24 mouse cellular contexts compared by ENCODE assay signal in the genomic region with DNA sequence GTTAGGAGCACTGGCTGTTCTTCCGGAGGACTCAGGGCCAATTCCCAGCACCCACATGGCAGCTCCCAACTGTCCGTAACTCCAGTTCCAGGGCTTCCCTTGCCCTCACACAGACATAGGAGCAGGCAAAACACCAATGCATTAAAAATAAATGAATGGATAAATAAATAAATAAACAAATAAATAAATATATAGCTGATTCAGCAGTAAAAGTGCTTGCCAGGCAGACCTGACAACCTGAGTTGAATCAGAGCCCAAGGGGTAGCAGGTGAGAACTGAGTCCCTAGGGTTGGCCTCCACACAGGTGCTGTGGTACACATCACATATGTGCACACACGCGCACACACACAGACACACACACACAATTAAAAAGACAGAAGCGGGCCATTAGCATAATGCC.
"Had no signal": no experiment of that assay in that cellular context is flagged by ENCODE, and none has a peak within 500 bp of the region (broad histone marks: within the 10 kb centered on the region; RNA-seq: fewer than 3 reads in every experiment).

No protein-coding gene starts in this region.

- H3K4me1 ChIP-seq: embryonic facial prominence, embryonic 10.5 days; embryonic facial prominence, embryonic 12.5 days; embryonic facial prominence, embryonic 13.5 days; embryonic facial prominence, embryonic 15.5 days; forebrain, embryonic 10.5 days; forebrain, embryonic 12.5 days; forebrain, embryonic 13.5 days; forebrain, embryonic 15.5 days; heart, embryonic 10.5 days had no signal

- H3K9ac ChIP-seq: embryonic facial prominence, embryonic 12.5 days; embryonic facial prominence, embryonic 13.5 days; embryonic facial prominence, embryonic 15.5 days; forebrain, embryonic 12.5 days; forebrain, embryonic 13.5 days; forebrain, embryonic 15.5 days; forebrain, postnatal 0 days had no signal

- H3K27ac ChIP-seq: embryonic facial prominence, embryonic 10.5 days; embryonic facial prominence, embryonic 12.5 days; embryonic facial prominence, embryonic 13.5 days; embryonic facial prominence, embryonic 15.5 days; forebrain, embryonic 10.5 days; forebrain, embryonic 12.5 days; forebrain, embryonic 13.5 days; forebrain, embryonic 15.5 days; gastrocnemius, adult 2 months; heart, adult 2 months; heart, embryonic 10.5 days had no signal

- H3K27me3 ChIP-seq: embryonic facial prominence, embryonic 12.5 days; embryonic facial prominence, embryonic 13.5 days; embryonic facial prominence, embryonic 15.5 days; forebrain, embryonic 12.5 days; forebrain, embryonic 13.5 days; forebrain, embryonic 15.5 days had no signal

- H3K36me3 ChIP-seq: embryonic facial prominence, embryonic 10.5 days; embryonic facial prominence, embryonic 12.5 days; embryonic facial prominence, embryonic 13.5 days; embryonic facial prominence, embryonic 15.5 days; forebrain, embryonic 10.5 days; forebrain, embryonic 12.5 days; forebrain, embryonic 15.5 days; heart, embryonic 10.5 days had no signal

- DNase-seq: cerebellum, adult 9-11 months; cerebellum, postnatal 10 days; cerebellum, postnatal 14 days; cerebellum, postnatal 25 days; cerebellum, postnatal 36 days; embryo, embryonic 11 days; forebrain, postnatal 0 days; gastrocnemius, adult 2 months; gastrocnemius, postnatal 10 days; gastrocnemius, postnatal 14 days; gastrocnemius, postnatal 25 days; gastrocnemius, postnatal 36 days; heart, adult 18-20 months; heart, adult 2 months had no signal

- H3K9me3 ChIP-seq: embryonic facial prominence, embryonic 10.5 days; embryonic facial prominence, embryonic 13.5 days; embryonic facial prominence, embryonic 15.5 days; forebrain, embryonic 10.5 days; forebrain, embryonic 12.5 days; forebrain, embryonic 13.5 days; forebrain, embryonic 15.5 days; heart, embryonic 10.5 days had no signal

- H3K4me3 ChIP-seq: embryonic facial prominence, embryonic 10.5 days; embryonic facial prominence, embryonic 12.5 days; embryonic facial prominence, embryonic 13.5 days; embryonic facial prominence, embryonic 15.5 days; erythroblast, embryonic 14.5 days; forebrain, embryonic 10.5 days; forebrain, embryonic 12.5 days; forebrain, embryonic 13.5 days; forebrain, embryonic 15.5 days; gastrocnemius, adult 2 months; heart, adult 2 months; heart, embryonic 10.5 days had no signal

- H3K4me2 ChIP-seq: embryonic facial prominence, embryonic 12.5 days; embryonic facial prominence, embryonic 13.5 days; embryonic facial prominence, embryonic 15.5 days; forebrain, embryonic 12.5 days; forebrain, embryonic 13.5 days; forebrain, embryonic 15.5 days had no signal
